Mouse (Mus musculus) embryo, embryonic 10.5 days (tissue): ENCODE data around the gene Tcl1b4.

Experiments used
- DNase-seq: peaks from one replicate; pipeline ENCODE4 v3.0.0-alpha.2; 2015; ENCODE audit warnings: low spot score

Gene Tcl1b4

GRCm38 (mm10) chr12:105248763-105249233, 47.0 kb downstream of the Tcl1b4 start:
- DNase-seq, result peak; percentile 56

- DNase-seq, result no peak
These were observed 52.0 kb downstream of the Tcl1b4 start for GRCm38 (mm10) chr12:105253796-105254195.
